Mouse (Mus musculus) C3H10T1/2 (cell line): Measurements from ENCODE around the gene Casp3. TPM values are rescaled to one million over a fixed set of nuclear protein-coding genes. Genes with fewer than 3 reads are reported as not detected.

ENCODE experiments used
- polyA plus RNA-seq, 2 experiments: library from polyadenylated mRNA; unstranded; fragments of >200 nt; fragmentation: generic; extraction: Trizol; gene quantifications; one replicate each; pipeline ENCODE4 v1.2.1; 2012; ENCODE audit warnings: missing spikeins in 2 of 2

The Casp3 gene
- polyA plus RNA-seq: 10 to 100 TPM in 1 of 2 experiments, 1 to 10 TPM in 1; 3.9 to 20.5 TPM

DNA sequence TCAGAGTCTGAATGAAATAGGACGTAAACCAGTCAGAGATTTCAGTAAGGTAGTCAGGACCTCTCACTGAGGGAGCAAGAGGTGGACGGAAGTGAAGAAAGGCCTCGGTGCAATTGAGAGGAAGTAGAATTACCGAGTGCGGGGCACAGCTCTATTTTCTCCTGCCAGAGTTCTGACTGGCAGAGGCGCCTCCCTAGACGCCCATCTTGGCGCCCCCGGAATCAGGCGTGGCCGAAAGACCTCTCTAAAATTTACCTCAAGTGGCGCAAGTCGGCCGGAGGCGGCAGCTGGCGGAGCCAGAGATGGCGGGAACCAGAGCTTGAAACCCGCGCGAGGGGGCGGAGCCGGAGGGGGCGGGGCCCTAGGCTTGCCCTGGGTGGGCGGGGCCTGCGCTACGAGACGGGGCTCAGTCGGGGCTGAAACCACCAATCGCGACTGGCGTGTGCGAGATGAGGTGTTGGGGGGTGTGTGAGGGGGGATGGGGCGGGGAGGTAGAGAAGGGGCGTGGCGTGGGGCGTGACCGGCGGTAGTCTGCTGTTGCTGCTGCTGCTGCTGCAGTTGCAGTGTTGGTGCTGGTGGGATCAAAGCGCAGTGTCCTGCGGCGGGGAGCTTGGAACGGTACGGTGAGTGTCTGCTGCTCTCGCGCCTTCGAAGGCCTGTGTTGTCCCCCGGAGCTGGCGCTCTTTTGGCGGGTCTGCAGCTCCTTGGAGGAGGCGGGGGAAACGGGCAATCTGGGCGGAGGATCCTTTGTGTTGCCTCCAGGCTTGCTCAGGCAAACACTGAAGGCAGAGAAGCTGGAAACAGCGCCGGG is at the start of gene Casp3, which contains the start of gene Primpol:
Gene Casp3, plus strand, starts transcription at position 413 of the 811 bp plus-strand sequence.
Gene Primpol, minus strand, starts transcription at position 334 of the 811 bp plus-strand sequence.

Other genes starting within 250 kb of the Casp3 start
- gene Acsl1, start 146.3 kb upstream of the Casp3 start, polyA plus RNA-seq: 1 to 10 TPM in 1 of 2 experiments, under 1 TPM in 1; 0.95 to 4.0 TPM
- gene Cenpu, start 65.3 kb upstream of the Casp3 start, polyA plus RNA-seq: 1 to 10 TPM; 5.4 to 5.9 TPM
- gene Primpol, start 79 bp upstream of the Casp3 start, polyA plus RNA-seq: 1 to 10 TPM in 1 of 2 experiments, under 1 TPM in 1; 0.20 to 1.8 TPM
- gene Irf2, start 122.4 kb downstream of the Casp3 start, polyA plus RNA-seq: 10 to 100 TPM in 1 of 2 experiments, 1 to 10 TPM in 1; 1.8 to 14.3 TPM